Mouse (Mus musculus): ENCODE data around the gene Sh3gl1. TPM values are rescaled to one million over a fixed set of nuclear protein-coding genes. Genes with fewer than 3 reads are reported as not detected.

Sh3gl1 gene
- polyA plus RNA-seq, 1 experiment from 2014 or later: 116 TPM

GRCm38 (mm10) chr17:56024931-56025330 is 11.5 kb downstream of the Sh3gl1 start:
- Histone ChIP-seq H3K4me2 (no peak overlapping the region), H3K9ac (no peak overlapping the region), H3K4me1 (peaks cover 6% of the 10 kb centered on the region; the same call in 1 of the 2 replicates), H3K27ac (no peak overlapping the region), H3K4me3 (no peak overlapping the region), H3K9me3 (replicated peaks) (no peaks in the 10 kb centered on the region), H3K36me3 (ENCODE audit: poor library complexity, severe bottlenecking) (peaks cover 43% of the 10 kb centered on the region), H3K27me3 (no peaks in the 10 kb centered on the region)
- no peak for ATAC-seq
- 80% methylated on average over 5 of the region's 5 CpGs for WGBS

- Histone ChIP-seq H3K9me3 (replicated peaks) (no peaks in the 10 kb centered on the region), H3K4me1 (peaks cover 6% of the 10 kb centered on the region; the same call in 1 of the 2 replicates), H3K9ac (no peak overlapping the region), H3K27ac (no peak overlapping the region), H3K4me2 (no peak overlapping the region), H3K27me3 (no peaks in the 10 kb centered on the region), H3K4me3 (no peak overlapping the region), H3K36me3 (ENCODE audit: poor library complexity, severe bottlenecking) (peaks cover 43% of the 10 kb centered on the region)
- ATAC-seq: no peak
- 84% methylated on average over 2 of the region's 2 CpGs for WGBS
Measured at GRCm38 (mm10) chr17:56024476-56024875, 12.0 kb downstream of the Sh3gl1 start.

- H3K4me3 ChIP-seq: no peak overlapping the region
- H3K36me3 ChIP-seq (ENCODE audit: poor library complexity, severe bottlenecking): peaks cover 44% of the 10 kb centered on the region
- H3K4me1 ChIP-seq: peaks cover 6% of the 10 kb centered on the region; the same call in 1 of the 2 replicates
- no peaks in the 10 kb centered on the region for H3K9me3 ChIP-seq (replicated peaks)
- 91% methylated on average over 5 of the region's 5 CpGs for WGBS
- H3K9ac ChIP-seq: no peak overlapping the region
- H3K27ac ChIP-seq: no peak overlapping the region
- no peaks in the 10 kb centered on the region for H3K27me3 ChIP-seq
- H3K4me2 ChIP-seq: no peak overlapping the region
- ATAC-seq: no peak
Measured at GRCm38 (mm10) chr17:56023386-56023785, 13.0 kb downstream of the Sh3gl1 start.

- peak overlapping the region; percentile 3; the same call in 1 of the 2 replicates for H3K27ac ChIP-seq
Measured at GRCm38 (mm10) chr17:56022989-56023290, 13.5 kb downstream of the Sh3gl1 start.

GRCm38 (mm10) chr17:56022131-56022988 is 14.1 kb downstream of the Sh3gl1 start:
- Histone ChIP-seq H3K4me1 (peaks cover 6% of the 10 kb centered on the region; the same call in 1 of the 2 replicates), H3K4me3 (no peak overlapping the region), H3K9ac (no peak overlapping the region; the same call in 1 of the 2 replicates), H3K9me3 (replicated peaks) (no peaks in the 10 kb centered on the region), H3K27ac (peak overlapping the region; percentile 35; the same call in 1 of the 2 replicates), H3K36me3 (ENCODE audit: poor library complexity, severe bottlenecking) (peaks cover 44% of the 10 kb centered on the region), H3K4me2 (no peak overlapping the region), H3K27me3 (no peaks in the 10 kb centered on the region)
- 68% methylated on average over 2 of the region's 2 CpGs for WGBS
- ATAC-seq: no peak

More at GRCm38 (mm10) chr17:56022989-56023290, 13.5 kb downstream of the Sh3gl1 start:
- Histone ChIP-seq H3K27me3 (no peaks in the 10 kb centered on the region), H3K9me3 (replicated peaks) (no peaks in the 10 kb centered on the region), H3K4me3 (no peak overlapping the region), H3K4me2 (no peak overlapping the region), H3K36me3 (ENCODE audit: poor library complexity, severe bottlenecking) (peaks cover 44% of the 10 kb centered on the region), H3K4me1 (peaks cover 6% of the 10 kb centered on the region; the same call in 1 of the 2 replicates), H3K9ac (no peak overlapping the region)
- no peak for ATAC-seq
- WGBS: 86% methylated on average over 4 of the region's 4 CpGs

GRCm38 (mm10) chr17:56021161-56021910 is 15.1 kb downstream of the Sh3gl1 start:
- Histone ChIP-seq H3K27me3 (no peaks in the 10 kb centered on the region), H3K4me2 (no peak overlapping the region), H3K4me3 (no peak overlapping the region), H3K9ac (no peak overlapping the region; the same call in 1 of the 2 replicates), H3K4me1 (peaks cover 6% of the 10 kb centered on the region; the same call in 1 of the 2 replicates), H3K27ac (peak overlapping the region; percentile 35; the same call in 1 of the 2 replicates), H3K9me3 (replicated peaks) (no peaks in the 10 kb centered on the region), H3K36me3 (ENCODE audit: poor library complexity, severe bottlenecking) (peaks cover 52% of the 10 kb centered on the region)
- 83% methylated on average over 4 of the region's 4 CpGs for WGBS
- ATAC-seq: no peak

- H3K9ac ChIP-seq: no peak overlapping the region
- H3K9me3 ChIP-seq (replicated peaks): no peaks in the 10 kb centered on the region
- H3K27ac ChIP-seq: 0 out of 2 replicates have a peak overlapping the region, but pooled peaks have one; percentile 1
- peaks cover 60% of the 10 kb centered on the region for H3K36me3 ChIP-seq (ENCODE audit: poor library complexity, severe bottlenecking)
- no peak for ATAC-seq
- H3K4me2 ChIP-seq: no peak overlapping the region
- H3K4me3 ChIP-seq: no peak overlapping the region
- no peaks in the 10 kb centered on the region for H3K27me3 ChIP-seq
- over 99% methylated on average over 6 of the region's 6 CpGs for WGBS
- peaks cover 6% of the 10 kb centered on the region; the same call in 1 of the 2 replicates for H3K4me1 ChIP-seq
Measured at GRCm38 (mm10) chr17:56020400-56021084, 15.9 kb downstream of the Sh3gl1 start.

GRCm38 (mm10) chr17:56018347-56019131 is 17.9 kb downstream of the Sh3gl1 start:
- Histone ChIP-seq H3K27ac (0 out of 2 replicates have a peak overlapping the region, but pooled peaks have one; percentile 10), H3K27me3 (no peaks in the 10 kb centered on the region)
- peak; percentile 23; the same call in 1 of the 2 replicates for ATAC-seq

GRCm38 (mm10) chr17:56017848-56018247 is 18.6 kb downstream of the Sh3gl1 start:
- Histone ChIP-seq H3K4me2 (no peak overlapping the region), H3K4me3 (no peak overlapping the region), H3K9me3 (replicated peaks) (no peaks in the 10 kb centered on the region), H3K27ac (no peak overlapping the region), H3K36me3 (ENCODE audit: poor library complexity, severe bottlenecking) (peaks cover 78% of the 10 kb centered on the region), H3K4me1 (peaks cover 5% of the 10 kb centered on the region; the same call in 1 of the 2 replicates), H3K27me3 (no peaks in the 10 kb centered on the region), H3K9ac (no peak overlapping the region)
- no peak for ATAC-seq
- 85% methylated on average over 7 of the region's 7 CpGs for WGBS

More at GRCm38 (mm10) chr17:56018347-56019131, 17.9 kb downstream of the Sh3gl1 start:
- Histone ChIP-seq H3K4me2 (no peak overlapping the region), H3K36me3 (ENCODE audit: poor library complexity, severe bottlenecking) (peaks cover 74% of the 10 kb centered on the region), H3K9ac (no peak overlapping the region), H3K4me1 (peaks cover 6% of the 10 kb centered on the region; the same call in 1 of the 2 replicates), H3K9me3 (replicated peaks) (no peaks in the 10 kb centered on the region), H3K4me3 (no peak overlapping the region)
- 72% methylated on average over 20 of the region's 20 CpGs for WGBS

- Histone ChIP-seq H3K4me2 (no peak overlapping the region), H3K9ac (no peak overlapping the region), H3K4me3 (no peak overlapping the region), H3K27ac (no peak overlapping the region), H3K36me3 (ENCODE audit: poor library complexity, severe bottlenecking) (peaks cover 83% of the 10 kb centered on the region), H3K9me3 (replicated peaks) (no peaks in the 10 kb centered on the region), H3K27me3 (no peaks in the 10 kb centered on the region), H3K4me1 (no peaks in the 10 kb centered on the region)
- 84% methylated on average over 15 of the region's 15 CpGs for WGBS
- ATAC-seq: no peak
Measured at GRCm38 (mm10) chr17:56016793-56017785, 19.3 kb downstream of the Sh3gl1 start.
